Mouse (Mus musculus): ENCODE data around the gene Fig4. TPM values are rescaled to one million over a fixed set of nuclear protein-coding genes. Genes with fewer than 3 reads are reported as not detected.

The Fig4 gene
- polyA plus RNA-seq, 3 experiments from 2014 or later = 8.1 to 12.7 (median 10.9) TPM

DNA sequence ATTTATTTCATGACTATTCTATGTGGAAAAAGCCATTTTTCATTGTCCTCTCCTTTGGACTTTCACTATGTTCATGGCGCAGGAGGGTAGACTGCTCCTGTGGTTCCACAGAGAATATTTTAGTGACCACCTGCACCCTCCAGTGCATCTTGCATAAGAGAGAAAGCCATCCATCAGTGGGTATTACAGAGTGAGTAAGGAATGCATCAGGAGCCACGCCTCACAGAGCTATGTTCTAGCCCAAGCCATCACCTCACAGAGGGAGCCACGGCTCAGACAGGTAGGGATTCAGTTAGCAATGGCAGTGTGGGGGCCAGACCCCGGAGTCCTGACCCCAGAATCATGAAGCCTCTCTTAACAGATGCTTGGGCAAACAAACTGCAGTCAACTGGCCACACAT is 93.5 kb downstream of the Fig4 start:
- no peak for ATAC-seq

DNA sequence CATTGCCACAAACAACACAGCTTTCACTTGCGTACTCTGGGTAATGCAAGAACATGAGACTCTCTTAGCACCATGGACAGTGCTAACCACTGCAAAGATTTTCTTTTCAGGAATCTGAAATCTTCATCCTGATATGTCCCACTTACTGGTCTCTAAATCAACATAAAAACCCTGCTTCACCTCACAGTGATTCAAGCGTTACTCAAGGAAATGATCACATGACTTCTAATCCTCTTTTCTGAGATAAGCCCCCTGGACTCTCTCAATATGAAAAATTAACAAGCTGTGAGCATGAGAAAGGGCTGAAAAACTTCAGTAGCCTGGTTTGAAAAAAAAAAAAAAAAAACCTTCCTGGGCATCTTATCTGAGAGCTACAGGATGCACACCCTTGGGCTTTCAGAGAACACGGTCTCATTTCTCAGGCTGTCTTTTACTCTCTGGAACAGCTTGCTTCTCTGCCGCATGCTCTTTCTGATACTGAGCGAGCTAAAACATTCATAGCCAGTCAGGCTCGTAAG is 94.1 kb downstream of the Fig4 start:
- no peak for ATAC-seq

DNA sequence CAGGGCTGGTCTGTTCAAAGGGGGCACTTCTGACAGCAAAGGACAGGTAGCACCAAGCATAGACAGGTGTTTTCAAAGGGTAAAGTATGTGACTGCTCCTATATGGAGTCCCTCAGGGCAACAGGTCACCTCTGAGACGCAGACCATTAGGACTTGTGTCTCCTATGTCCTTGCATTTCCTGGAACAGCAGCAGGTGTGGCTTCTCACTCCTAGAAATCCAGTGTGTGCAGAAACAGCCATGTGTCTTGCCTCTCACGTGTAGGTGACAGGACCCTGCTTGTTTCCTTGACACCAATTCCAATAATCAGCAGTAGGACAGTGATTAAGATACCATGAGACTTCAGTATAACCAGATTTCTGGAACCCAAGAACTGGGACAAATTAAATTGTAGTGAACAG is 97.4 kb downstream of the Fig4 start:
- no peak for ATAC-seq

DNA sequence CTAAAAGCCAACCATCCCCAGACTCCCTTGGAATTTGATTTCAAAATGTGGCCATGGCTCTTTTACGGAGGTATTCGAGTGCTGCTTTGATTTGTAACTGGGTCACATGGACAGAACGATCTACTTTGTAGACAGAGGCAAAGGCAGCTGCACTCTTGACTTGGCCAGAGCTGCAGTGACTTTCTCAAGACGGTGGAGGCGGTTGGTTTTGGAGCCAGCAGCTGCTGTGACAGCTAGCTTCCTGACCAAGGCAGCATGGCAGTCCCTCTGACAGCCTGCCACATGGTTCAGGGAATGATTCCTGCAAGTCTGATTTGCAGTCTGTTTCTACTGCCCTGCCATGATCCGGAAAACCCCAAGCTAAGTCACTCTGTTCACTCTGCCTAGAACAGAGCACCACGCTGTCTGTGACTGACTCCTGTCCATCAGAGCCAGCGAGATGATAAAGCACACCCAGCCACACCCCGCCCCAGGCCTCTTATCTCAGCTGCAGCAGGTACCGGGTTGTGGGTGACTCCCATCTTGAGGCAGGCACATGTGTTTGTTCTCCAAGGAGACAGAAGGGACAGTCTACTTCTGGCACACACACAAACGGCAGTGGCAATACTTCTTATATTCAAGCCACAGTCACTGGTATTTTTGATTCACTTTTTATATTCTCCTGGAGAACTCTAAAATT is 98.3 kb downstream of the Fig4 start:
- ATAC-seq = no peak

DNA sequence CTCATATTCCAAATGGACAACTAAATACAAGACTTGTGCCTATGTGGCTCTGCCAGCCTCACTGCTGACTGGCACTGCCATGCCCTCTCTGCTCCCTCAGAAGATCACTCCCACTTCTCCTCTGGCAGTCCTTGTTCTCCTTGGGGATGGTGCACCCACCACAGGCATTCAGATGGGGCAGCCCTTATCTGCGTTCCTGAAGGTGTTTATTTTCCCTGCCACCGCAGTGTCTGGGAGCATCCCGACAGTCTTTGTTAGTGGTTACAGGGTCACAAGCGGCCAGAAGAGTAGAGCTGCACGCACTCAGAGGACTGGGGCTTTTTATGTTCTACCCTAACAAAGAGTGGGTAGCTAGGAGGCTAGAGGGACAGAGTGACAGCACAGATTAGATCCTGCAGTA is 98.9 kb downstream of the Fig4 start:
- ATAC-seq = no peak

DNA sequence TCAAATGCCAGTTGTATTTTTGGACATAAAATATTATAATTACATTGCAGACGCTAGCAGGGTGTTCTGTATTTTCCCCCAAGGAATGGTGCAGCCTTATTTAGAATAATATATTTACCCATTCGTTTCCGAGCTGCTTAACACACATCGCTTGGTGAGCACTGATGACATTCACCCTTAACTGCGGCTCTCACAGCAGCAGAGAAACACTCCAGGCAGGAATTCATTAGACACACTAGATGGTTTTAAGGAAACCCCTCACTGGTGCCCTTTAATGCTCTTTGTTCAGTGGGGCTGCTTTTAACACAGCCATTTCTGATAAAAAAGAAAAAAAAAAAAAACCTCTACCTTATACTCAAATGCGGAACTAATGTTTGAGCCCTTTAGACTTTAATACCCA is 104.3 kb downstream of the Fig4 start:
- ATAC-seq = no peak

DNA sequence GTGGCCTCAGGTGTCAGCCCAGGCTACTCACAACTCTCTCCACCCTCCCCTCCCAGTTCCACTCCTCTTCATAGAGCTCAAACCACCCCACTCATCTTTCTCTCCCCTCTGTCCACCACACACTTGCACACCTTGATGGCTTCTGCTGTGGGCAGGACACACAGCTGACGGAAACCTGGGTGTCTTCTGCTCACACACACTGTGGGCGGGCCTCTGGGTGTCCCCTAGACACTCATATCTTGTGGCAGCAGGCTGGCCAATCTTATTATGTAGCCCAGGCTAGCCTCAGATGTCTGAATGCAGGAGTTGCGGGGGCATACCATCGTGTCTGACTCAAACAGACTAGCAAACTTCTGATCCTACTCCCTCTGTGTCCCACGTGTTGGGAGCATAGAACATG is 105.3 kb downstream of the Fig4 start:
- ATAC-seq = no peak

DNA sequence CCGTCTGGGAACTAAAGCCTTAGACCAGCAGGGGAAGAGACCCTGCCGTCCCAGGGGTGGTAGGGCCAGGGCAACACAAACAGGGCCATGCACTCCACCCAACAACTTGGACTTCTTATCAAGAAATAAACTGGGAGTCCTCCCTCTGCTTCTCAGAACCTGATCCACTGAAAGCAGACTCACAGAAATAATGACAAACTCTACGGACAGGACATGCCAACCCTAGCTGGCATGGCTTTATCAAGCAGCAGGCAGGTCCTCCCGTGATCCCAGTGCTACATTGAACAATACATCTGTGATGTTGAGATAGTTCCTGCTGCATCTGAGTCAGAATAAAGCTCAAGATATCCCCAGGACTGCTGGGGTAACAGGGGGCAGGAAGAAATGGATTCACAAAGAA is 106.8 kb downstream of the Fig4 start:
- no peak for ATAC-seq

DNA sequence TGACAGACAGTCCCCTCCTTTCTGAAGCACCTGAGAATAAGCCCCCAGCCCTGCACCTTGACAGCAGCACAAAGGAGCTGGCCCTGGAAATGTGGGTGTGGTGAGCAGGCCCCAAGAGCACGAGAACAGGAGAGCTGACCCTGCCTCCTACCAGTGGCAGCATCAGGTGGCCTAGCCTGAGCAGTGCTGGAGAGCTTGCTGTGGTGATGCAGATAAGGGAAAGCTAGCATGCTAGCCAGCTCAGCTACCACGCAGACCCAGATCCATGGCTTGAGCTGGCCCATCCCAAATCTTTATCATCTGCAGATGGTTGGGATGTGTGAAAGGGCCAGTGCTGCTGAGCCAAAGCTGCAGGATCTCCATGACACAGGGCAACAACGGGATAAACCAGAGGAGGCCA is 113.7 kb downstream of the Fig4 start:
- no peak for ATAC-seq

DNA sequence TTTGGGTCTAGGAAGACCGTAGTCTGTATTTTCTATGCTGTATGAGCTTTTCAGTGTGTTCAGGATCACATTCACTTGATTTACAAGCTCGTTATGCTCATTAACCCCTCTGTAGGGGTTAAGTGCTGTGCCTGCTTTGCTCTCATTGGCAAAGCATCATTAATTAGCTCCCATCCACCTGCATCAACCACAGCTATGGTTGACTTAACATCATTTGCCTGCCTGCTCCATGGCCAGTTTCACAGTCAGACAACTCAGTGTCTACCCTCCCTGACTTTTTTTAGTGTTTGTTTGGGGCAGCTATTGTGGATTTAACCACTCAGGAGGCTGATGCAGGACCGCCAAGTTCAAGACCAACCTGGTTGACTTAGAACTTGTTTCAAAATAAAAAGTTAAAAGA is 119.1 kb downstream of the Fig4 start:
- ATAC-seq = no peak

DNA sequence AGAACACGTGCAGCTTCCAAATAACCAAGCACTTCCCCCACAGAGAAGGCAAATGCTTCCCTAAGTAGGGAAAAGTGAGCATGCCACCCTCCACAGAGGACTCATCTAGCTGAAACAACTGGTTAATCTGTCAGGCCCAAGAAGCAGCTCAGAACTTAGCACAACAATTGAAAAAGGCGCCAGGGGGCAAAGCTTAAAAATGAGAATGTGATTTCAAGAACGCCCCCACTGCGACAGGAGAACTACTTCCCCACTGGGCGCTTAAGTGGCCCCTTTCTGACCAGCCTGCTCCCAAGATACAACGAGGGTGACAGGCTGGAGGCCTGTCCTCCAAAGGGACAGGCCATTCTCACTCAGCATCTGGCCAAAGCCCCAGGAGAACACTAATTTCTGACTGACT is 120.4 kb downstream of the Fig4 start:
- ATAC-seq = no peak

DNA sequence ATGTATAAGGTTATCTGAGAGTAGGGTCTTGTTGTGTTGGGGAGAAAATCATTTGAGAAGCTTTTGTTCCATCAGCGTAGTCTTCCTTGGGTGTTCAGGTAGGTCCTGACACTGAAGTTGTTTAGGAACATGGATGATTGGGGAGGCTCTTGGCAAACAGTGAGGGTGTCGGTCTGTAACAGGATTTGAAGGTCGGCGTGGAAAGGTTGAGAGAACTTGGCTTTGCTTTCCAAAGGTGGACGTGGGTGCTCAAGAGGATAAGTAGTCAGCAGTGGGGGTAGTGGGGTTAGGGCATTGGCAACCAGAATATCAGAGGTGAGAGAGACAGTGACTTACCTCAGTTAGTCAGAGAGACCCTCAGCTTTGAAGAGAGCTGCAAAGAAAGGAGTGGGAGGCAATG is 136.9 kb downstream of the Fig4 start:
- no peak for ATAC-seq

DNA sequence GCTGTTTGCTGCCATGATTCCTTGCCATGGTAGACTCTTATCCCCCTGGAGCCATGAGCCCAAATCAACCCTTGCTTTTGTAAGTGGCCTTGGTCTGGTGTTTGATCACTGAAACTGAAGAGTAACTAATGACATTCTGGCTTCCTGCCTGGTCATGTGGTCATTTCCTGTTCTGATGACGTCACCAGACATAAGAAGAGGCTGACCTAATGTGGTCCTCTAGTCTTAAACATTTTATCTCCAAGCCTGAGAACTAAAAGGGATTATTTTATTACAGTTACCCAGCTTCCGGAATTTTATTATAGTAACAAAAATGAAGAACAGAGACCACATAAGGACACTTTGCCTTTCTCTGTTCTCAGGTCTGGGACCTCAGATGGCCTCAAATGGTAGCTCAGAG is 140.0 kb downstream of the Fig4 start:
- no peak for ATAC-seq

DNA sequence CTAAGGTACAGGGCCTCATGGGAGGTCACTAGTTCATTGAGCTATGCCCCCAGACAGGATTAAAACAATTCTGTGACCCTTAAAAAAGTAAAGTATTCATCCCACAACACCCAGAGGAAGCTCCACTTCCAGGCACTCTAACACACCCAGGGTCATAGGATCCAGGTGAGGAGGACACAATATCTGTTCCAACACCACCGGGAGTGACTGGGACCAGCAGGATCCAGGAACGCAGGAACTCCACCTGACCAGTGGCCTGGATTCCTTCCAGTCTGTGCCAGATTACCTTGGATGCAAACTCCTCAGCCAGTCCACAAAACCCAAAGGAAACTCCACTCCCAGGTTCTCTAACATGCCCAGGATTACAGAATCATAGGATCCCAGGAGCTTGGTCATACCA is 145.8 kb downstream of the Fig4 start:
- ATAC-seq = no peak

DNA sequence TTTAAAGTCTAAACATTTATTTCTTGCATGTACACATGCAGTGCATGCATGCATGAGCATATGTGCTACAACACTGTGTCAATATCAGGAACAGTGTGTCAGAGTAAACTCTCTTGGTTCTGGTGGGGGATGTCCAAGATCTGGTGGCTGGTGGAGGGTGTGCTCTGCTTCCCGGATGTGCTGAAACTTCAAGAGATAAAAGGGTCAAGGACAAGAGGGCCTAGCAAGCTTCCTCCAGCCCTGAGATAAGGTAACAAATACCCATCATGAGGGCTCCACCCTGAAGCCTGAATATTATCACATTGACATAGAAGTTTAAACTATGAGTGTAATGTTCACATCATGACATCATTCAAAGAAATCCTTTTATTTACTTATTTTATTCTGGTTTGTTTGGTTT is 146.4 kb downstream of the Fig4 start:
- no peak for ATAC-seq

DNA sequence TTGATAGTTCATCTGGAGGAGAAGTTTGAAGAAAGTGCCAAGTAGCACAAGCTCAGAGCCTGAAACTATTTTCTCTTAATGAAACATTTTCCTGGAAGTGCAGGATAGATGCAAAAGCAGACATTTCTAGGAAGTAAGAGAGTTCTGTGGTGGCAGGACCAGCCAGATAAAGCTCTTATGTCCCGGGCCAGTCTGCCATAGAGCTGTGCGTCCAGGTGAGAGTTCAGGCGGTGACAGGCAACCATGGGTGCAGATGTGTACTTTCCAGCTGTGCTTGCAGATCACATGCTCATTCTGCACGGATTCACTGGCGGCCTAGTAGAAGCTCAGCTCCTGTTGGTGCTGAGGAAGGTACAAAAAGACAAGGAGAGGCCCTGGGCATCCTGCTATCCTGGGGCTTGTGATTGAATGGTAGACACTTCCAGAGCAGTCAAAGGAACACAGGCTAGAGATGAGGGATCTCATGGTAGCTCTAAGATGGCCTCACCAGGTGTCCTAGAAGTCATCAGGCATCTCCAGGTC is 149.8 kb downstream of the Fig4 start:
- no peak for ATAC-seq

DNA sequence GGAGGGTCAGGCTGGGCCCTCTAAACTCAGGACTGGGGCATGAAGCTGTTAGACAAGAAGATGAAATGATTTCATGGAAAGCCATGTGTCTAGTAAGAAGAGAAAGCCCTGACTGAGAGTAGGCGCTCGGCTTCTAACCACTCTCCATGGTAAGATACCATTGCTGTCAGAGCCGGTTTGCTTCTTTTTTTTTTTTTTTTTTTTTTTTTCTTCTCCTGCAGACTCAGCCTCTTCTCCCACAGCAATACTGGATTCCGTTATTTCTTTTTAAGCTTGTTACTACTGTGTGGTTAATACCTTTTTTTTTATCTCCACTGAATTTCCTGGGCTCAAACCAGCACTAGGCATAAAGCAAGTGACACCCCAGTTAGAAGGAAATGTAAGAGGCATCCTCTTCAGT is 151.2 kb downstream of the Fig4 start:
- no peak for ATAC-seq

DNA sequence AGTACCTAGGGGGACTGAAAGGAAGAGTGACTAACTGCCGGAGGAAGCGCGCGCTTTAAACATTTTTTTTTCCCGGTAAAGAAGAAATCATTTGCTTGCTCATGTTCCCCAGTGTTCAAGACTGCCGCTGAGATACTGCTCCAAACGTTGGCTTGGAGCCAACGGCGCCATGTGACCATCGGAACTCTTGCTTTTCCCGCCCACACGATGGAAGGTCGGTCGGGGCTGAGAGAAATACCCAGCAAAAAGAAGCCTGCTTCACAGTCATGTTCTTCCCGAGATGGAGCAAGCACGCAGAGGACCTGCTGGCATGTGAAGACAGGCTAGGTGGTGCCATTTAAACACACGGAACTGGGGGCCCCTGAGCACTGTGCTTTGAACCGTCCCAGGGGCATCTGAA is 151.6 kb downstream of the Fig4 start:
- no peak for ATAC-seq

DNA sequence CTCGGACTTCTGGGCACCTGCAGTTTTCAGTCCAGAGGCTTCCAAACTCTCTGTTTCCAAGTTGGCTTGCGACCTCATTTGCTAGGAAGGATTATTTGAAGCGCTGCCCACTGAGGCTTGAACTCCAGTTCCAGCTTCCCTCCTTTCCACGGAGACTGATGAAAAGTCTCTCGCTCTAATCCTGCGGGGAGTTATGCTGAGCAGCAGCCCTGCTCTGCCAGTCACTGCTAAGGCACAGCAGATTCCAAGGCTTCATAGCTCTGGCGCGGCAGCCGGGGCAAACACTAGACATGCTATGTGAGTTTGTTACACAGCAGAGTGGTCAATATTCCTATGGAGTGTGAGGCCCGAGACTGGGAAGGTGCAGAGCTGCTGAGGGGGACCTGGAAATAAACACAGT is 152.0 kb downstream of the Fig4 start:
- ATAC-seq = no peak

DNA sequence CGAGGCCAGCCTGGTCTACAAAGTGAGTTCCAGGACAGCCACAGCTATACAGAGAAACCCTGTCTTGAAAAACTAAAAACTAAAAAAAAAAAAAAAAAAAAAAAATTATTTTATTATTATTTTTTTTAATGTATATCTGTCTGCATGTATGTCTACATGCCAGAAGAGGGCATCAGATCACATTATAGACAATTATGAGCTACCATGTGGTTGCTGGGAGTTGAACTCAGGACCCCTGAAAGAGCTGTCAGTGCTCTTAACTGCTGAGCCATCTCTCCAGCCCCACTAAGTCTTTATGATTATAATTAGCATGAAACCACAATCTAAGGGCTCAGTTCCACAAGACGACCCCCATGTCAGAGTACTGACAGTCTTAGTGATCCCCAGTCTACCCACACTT is 152.6 kb downstream of the Fig4 start:
- ATAC-seq = no peak

DNA sequence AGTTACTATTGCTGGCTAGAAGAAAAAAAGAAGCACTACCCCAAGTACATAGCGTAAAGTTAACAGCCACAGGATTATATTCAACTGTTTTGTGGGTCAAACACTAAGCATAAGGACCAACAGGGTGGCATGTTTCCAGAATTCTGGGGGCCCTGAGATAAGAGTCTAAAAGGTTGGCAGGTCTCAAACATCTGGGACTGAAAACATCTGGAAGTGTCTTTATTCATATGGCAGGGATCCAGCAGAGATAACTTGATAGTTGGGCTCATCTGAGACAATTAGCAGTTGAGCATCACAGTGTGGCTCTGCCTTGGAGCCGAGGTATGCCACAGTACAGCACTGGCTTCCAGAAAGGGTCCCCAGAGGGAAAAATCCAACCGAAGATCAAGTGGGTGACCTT is 153.8 kb downstream of the Fig4 start:
- ATAC-seq = no peak

DNA sequence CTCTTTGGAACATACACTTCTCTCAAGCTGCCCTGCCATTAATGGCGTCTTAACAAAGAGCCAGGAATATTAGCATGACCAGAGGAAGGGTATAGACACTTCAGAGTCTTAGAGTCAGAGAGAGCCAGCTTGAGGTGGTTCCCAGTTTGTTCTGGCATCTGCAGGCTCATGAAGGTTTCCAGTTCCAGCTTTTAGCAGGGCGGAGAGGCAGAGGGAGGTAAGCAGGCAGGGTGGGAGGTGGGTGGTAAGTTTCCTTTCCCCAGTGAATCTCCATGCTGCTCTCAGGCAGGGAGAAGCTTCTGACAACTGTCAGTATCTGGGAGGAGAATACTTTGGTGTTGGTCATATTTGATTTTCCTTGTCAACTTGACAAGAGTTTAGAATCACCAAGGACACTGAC is 156.9 kb downstream of the Fig4 start:
- no peak for ATAC-seq

Data from inflammation-experienced regulatory T-cells, adult 6 months (primary cell).